Mouse (Mus musculus) induced T-regulatory cell, adult 2 months (primary cell): ENCODE results near the gene Spin2-ps6.
"Not testable (repeated sequence)": the region's sequence is repeated elsewhere in the genome, so short reads cannot be mapped to it uniquely, and the experiment has no call there.

ENCODE experiments used
- DNase-seq: peaks from one replicate; pipeline ENCODE4 v3.0.0-alpha.2; 2012; ENCODE audit warnings: low read depth

Gene Spin2-ps6

DNA sequence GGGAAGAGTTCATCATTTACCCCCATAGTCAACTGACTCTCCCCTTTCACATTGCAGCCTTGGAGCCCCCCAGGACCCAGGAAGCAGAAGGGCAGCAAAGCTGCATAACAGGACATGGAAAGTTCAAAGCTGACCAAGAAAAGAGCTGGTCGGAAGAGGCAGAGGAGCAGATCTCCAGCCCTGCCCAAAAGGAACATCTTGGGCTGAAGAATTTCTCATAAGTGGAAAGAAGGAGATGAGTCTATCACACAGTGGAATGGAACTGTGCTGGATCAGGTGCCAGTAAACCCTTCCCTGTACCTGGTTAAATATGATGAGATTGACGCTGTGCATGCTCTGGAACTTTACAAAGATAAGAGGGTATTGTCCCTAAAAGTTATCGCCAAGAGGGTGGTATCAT lies at the start of gene Spin2-ps6:
Gene Spin2-ps6, plus strand, starts transcription at position 301 of the 400 bp plus-strand sequence.
- DNase-seq = not testable (repeated sequence)
